Mouse (Mus musculus): Measurements from ENCODE around the gene Gm17657.

GRCm38 (mm10) chr17:29548994-29549393 lies 444 bp downstream of the Gm17657 start:
- TF ChIP-seq ZNF384 (IDR thresholded peaks at IDR 0.05; ENCODE audit: low read depth, low read length) (no peak), MAFK (IDR thresholded peaks at IDR 0.05; ENCODE audit: insufficient read depth, low read depth, low read length) (no peak), HCFC1 (IDR thresholded peaks at IDR 0.05; ENCODE audit: borderline replicate concordance, insufficient read depth, low read length) (no peak), CHD2 (IDR thresholded peaks at IDR 0.05; ENCODE audit: low read depth, low read length) (no peak), ZC3H11A (IDR thresholded peaks at IDR 0.05; ENCODE audit: borderline replicate concordance, low read depth, low read length) (no peak)
